Mouse (Mus musculus): ENCODE measurements around the gene Trio. TPM values are rescaled to one million over a fixed set of nuclear protein-coding genes. Genes with fewer than 3 reads are reported as not detected.
A peak's percentile ranks its signal among the peaks of the same experiment; 100 is the strongest.

Trio gene
- polyA plus RNA-seq, 1 experiment from 2014 or later, result 45.4 TPM

DNA sequence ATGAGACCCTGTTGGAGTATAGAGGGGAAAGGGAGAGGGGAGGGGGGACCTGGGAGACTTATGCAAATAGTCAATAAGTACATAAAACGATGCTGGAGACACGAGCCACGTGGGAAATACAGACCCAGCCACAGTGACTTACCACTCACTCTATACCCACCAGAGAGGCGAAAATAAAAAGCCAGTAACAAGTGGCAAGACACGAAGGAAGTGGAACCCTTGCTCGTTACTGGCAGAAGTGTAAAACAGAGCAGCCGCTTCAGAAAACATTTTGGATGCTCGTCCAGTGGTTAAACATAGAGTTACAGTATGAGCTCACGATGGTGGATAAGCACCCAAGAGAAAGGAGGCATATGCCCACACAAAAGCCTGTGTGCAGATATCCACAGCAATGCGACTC is 9.0 kb upstream of the Trio start:
- H3K27ac ChIP-seq (replicated peaks; ENCODE audit: low read depth, low read length), result no peak overlapping the region
- 81% methylated on average over 10 of the region's 10 CpGs for WGBS
- no peaks in the 10 kb centered on the region for H3K36me3 ChIP-seq (replicated peaks; ENCODE audit: control insufficient read depth, insufficient read depth, low read depth, low read length)
- H3K4me2 ChIP-seq (ENCODE audit: low read depth, low read length), result no peak overlapping the region
- no peak for ATAC-seq (replicated peaks; ENCODE audit: insufficient number of reproducible peaks, low FRiP score, low TSS enrichment, low read depth)
- H3K4me3 ChIP-seq (ENCODE audit: low read depth, low read length), result no peak overlapping the region
- DNase-seq (ENCODE audit: low spot score), result no peak
- H3K9me3 ChIP-seq (replicated peaks; ENCODE audit: control insufficient read depth, low read length), result no peaks in the 10 kb centered on the region
- H3K9ac ChIP-seq (replicated peaks; ENCODE audit: low read length), result no peak overlapping the region
- no peaks in the 10 kb centered on the region for H3K4me1 ChIP-seq (ENCODE audit: control insufficient read depth, insufficient read depth, low read length)
- no peaks in the 10 kb centered on the region for H3K27me3 ChIP-seq (ENCODE audit: control insufficient read depth, insufficient read depth, low read length)

DNA sequence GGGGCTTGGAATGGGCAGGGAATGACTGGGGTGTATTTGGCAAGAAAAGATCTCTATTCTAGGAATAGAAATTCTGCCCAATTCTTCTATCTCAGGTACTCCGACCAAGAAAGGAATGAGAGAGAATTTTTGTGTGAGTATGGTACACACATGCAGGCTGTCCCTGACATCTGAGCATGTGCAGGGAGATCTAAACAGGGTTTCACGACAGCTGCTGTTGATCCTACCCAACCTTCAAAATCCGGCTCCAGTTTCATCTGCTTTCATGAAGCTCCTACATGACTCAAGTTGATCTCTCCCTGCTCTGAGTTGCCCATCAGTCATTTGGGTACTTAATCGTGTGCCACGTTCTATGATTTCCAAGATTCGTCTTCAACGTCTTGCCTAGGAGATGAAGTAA is 3.7 kb upstream of the Trio start:
- ATAC-seq (replicated peaks; ENCODE audit: insufficient number of reproducible peaks, low FRiP score, low TSS enrichment, low read depth), result no peak
- H3K9ac ChIP-seq (replicated peaks; ENCODE audit: low read length), result no peak overlapping the region
- H3K4me2 ChIP-seq (ENCODE audit: low read depth, low read length), result no peak overlapping the region
- no peaks in the 10 kb centered on the region for H3K36me3 ChIP-seq (replicated peaks; ENCODE audit: control insufficient read depth, insufficient read depth, low read depth, low read length)
- no peak overlapping the region for H3K4me3 ChIP-seq (ENCODE audit: low read depth, low read length)
- WGBS, result 86% methylated on average over 7 of the region's 7 CpGs
- no peaks in the 10 kb centered on the region for H3K9me3 ChIP-seq (replicated peaks; ENCODE audit: control insufficient read depth, low read length)
- H3K4me1 ChIP-seq (ENCODE audit: control insufficient read depth, insufficient read depth, low read length), result no peaks in the 10 kb centered on the region
- no peaks in the 10 kb centered on the region for H3K27me3 ChIP-seq (ENCODE audit: control insufficient read depth, insufficient read depth, low read length)
- no peak overlapping the region for H3K27ac ChIP-seq (replicated peaks; ENCODE audit: low read depth, low read length)
- no peak for DNase-seq (ENCODE audit: low spot score)

DNA sequence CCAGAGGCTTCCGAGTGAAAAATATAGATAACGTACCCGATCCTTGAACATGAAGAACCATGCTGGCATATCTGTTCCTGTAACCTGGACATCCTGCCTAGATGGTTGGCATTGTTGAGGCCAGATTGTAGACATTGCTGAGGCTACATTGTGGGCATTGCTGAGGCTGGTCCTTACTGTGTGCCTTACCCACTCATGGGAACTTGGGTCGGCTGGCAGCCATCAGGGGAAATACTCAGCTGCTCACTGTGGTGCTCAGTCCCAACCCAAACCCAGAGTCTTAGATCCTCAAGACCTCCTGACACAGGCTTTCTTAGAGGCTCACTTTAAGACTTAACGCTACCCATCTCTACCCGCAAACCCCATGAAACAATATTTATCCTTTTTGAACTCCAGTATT is 2.9 kb upstream of the Trio start:
- 95% methylated on average over 6 of the region's 6 CpGs for WGBS
- Histone ChIP-seq H3K27me3 (ENCODE audit: control insufficient read depth, insufficient read depth, low read length) (no peaks in the 10 kb centered on the region), H3K4me3 (ENCODE audit: low read depth, low read length) (no peak overlapping the region), H3K9ac (replicated peaks; ENCODE audit: low read length) (no peak overlapping the region), H3K36me3 (replicated peaks; ENCODE audit: control insufficient read depth, insufficient read depth, low read depth, low read length) (no peaks in the 10 kb centered on the region), H3K9me3 (replicated peaks; ENCODE audit: control insufficient read depth, low read length) (no peaks in the 10 kb centered on the region), H3K4me1 (ENCODE audit: control insufficient read depth, insufficient read depth, low read length) (no peaks in the 10 kb centered on the region), H3K4me2 (ENCODE audit: low read depth, low read length) (no peak overlapping the region), H3K27ac (replicated peaks; ENCODE audit: low read depth, low read length) (no peak overlapping the region)
- no peak for DNase-seq (ENCODE audit: low spot score)
- no peak for ATAC-seq (replicated peaks; ENCODE audit: insufficient number of reproducible peaks, low FRiP score, low TSS enrichment, low read depth)

DNA sequence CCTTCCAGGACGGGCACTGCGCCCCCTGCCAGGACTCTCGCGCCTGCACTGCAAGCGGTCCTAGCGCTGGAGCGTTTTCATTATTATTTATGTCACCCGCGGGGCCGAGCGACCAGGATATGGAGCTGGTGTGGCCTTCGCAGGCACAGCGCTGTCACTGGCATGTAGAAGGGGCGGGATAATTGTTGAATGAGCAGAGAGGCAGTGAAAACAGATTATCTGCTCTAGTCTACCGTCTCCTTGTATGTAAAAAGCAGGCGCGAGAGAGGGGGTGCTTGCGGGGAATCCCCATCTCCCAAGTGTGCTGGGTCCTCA is 476 bp upstream of the Trio start:
- H3K4me3 ChIP-seq (ENCODE audit: low read depth, low read length), result peak overlapping the region; percentile 95
- H3K36me3 ChIP-seq (replicated peaks; ENCODE audit: control insufficient read depth, insufficient read depth, low read depth, low read length), result no peaks in the 10 kb centered on the region
- DNase-seq (ENCODE audit: low spot score) (no peak), ATAC-seq (replicated peaks; ENCODE audit: insufficient number of reproducible peaks, low FRiP score, low TSS enrichment, low read depth) (no peak)
- H3K4me1 ChIP-seq (ENCODE audit: control insufficient read depth, insufficient read depth, low read length), result no peaks in the 10 kb centered on the region; the same call in 1 of the 2 replicates
- 1% methylated on average over 18 of the region's 18 CpGs for WGBS
- H3K27ac ChIP-seq (replicated peaks; ENCODE audit: low read depth, low read length), result 0 out of 2 replicates have a peak overlapping the region, but pooled peaks have one; percentile 41
- no peaks in the 10 kb centered on the region for H3K9me3 ChIP-seq (replicated peaks; ENCODE audit: control insufficient read depth, low read length)
- H3K9ac ChIP-seq (replicated peaks; ENCODE audit: low read length), result peak overlapping the region; percentile 96
- peak overlapping the region; percentile 52 for H3K4me2 ChIP-seq (ENCODE audit: low read depth, low read length)
- no peaks in the 10 kb centered on the region for H3K27me3 ChIP-seq (ENCODE audit: control insufficient read depth, insufficient read depth, low read length)

DNA sequence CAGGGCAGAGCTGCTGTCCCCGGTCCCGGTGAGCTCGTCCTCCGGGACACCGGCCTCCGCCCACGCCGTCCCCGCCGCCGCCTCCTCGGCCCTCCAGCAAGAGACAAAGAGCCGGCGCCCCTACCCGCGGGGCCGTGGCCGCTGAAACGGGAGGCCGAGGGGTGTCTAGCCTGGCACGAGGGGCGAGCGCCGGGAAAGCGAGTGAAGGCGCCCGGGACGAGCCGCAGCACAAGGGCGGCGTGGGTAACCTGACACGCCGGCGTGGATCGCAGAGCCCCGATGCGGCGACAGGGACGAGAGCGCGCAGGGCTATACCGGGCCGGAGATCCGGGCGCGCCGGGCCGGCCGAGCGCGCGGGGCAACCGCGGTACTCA is 696 bp downstream of the Trio start:
- Histone ChIP-seq H3K9ac (replicated peaks; ENCODE audit: low read length) (peak overlapping the region; percentile 96), H3K4me3 (ENCODE audit: low read depth, low read length) (peak overlapping the region; percentile 95), H3K27me3 (ENCODE audit: control insufficient read depth, insufficient read depth, low read length) (no peaks in the 10 kb centered on the region), H3K9me3 (replicated peaks; ENCODE audit: control insufficient read depth, low read length) (no peaks in the 10 kb centered on the region), H3K27ac (replicated peaks; ENCODE audit: low read depth, low read length) (peak overlapping the region; percentile 95), H3K4me2 (ENCODE audit: low read depth, low read length) (peak overlapping the region; percentile 97), H3K4me1 (ENCODE audit: control insufficient read depth, insufficient read depth, low read length) (no peaks in the 10 kb centered on the region; the same call in 1 of the 2 replicates), H3K36me3 (replicated peaks; ENCODE audit: control insufficient read depth, insufficient read depth, low read depth, low read length) (no peaks in the 10 kb centered on the region)
- DNase-seq (ENCODE audit: low spot score), result peak; percentile 60
- WGBS, result under 1% methylated on average over 46 of the region's 54 CpGs
- peak; percentile 17 for ATAC-seq (replicated peaks; ENCODE audit: insufficient number of reproducible peaks, low FRiP score, low TSS enrichment, low read depth)

DNA sequence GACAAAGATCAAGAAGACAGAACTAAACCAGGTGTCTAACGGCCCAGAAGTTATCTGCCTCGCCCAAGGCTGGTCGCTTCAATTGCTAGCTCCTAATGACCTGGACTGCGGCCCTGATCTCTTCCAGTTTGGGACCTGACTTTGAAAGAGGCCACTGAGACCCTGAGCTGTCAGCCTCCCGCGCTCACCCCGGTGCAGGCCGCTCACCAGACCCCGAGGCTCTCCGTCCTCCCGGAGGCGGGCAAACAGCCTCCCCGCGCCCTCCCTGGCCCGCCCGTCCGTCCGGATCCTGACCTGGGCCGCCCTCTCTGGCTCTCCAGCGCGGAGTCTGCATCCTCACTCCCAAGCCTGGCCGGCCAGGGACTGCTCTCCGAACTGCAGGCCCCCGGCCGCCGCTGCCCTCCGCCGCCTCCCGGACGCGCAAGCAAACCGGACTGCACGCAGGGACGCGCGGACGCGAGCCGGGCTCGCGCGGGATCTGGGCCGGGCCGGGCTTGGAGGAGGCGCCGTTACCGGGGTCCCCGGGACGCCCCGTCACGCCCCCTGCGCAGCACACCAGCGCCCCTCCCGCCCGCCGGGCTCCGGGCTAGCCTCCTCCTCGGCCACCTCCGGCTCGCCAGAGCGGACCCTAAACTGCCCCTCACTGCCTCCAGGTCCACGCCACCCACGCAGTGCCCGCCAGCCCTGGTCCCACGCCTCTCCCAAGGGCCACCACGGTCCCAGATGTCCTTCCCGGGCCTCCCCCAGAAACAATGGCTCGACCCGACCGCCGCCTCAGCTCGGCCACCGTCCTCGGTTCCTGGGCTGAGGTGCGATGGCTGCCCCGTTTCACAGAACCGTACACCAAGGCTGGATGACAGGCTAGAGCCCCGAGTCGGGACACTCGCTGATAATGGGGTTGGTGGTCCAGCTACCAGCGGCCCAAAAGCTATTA is 1.4 kb downstream of the Trio start:
- Histone ChIP-seq H3K9me3 (replicated peaks; ENCODE audit: control insufficient read depth, low read length) (no peaks in the 10 kb centered on the region), H3K27ac (replicated peaks; ENCODE audit: low read depth, low read length) (peak overlapping the region; percentile 95), H3K27me3 (ENCODE audit: control insufficient read depth, insufficient read depth, low read length) (no peaks in the 10 kb centered on the region), H3K4me3 (ENCODE audit: low read depth, low read length) (peak overlapping the region; percentile 95), H3K9ac (replicated peaks; ENCODE audit: low read length) (peak overlapping the region; percentile 96), H3K4me2 (ENCODE audit: low read depth, low read length) (peak overlapping the region; percentile 97), H3K36me3 (replicated peaks; ENCODE audit: control insufficient read depth, insufficient read depth, low read depth, low read length) (no peaks in the 10 kb centered on the region), H3K4me1 (ENCODE audit: control insufficient read depth, insufficient read depth, low read length) (no peaks in the 10 kb centered on the region; the same call in 1 of the 2 replicates)
- DNase-seq (ENCODE audit: low spot score) (peak; percentile 75), ATAC-seq (replicated peaks; ENCODE audit: insufficient number of reproducible peaks, low FRiP score, low TSS enrichment, low read depth) (peak; percentile 68)
- under 1% methylated on average over 76 of the region's 81 CpGs for WGBS

DNA sequence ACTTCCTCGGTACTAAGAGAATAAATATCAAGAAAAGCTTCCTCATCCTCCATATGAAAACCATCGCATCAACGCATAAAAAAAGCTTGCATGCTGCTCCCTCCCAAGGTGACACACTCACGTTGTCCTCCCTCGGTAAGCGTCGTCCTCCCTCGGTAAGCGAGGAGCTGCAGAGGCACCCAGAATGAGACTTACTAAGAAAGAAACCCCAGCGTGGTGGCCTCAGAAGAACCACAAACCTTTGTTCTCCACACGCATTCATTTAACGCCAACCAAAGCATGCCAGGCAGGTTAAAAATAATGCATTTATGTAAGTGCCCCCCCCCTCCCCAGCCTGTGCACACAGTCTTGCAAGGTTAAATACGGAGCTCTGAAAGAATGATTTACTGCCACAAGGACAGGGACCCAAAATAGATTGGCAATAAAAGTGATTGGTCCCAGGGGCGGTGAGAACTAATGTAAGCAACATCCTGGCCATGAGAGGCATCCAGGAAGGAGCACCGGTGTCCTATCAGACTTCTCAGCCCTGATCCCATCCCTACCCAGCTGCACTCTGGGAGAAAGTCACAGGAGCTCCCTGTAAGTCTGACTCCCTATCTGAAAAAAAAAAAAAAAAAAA is 3.9 kb downstream of the Trio start:
- 0 out of 2 replicates have a peak overlapping the region, but pooled peaks have one; percentile 3 for H3K4me2 ChIP-seq (ENCODE audit: low read depth, low read length)

More for the DNA sequence above, 3.9 kb downstream of the Trio start:
- Histone ChIP-seq H3K4me3 (ENCODE audit: low read depth, low read length) (no peak overlapping the region), H3K9me3 (replicated peaks; ENCODE audit: control insufficient read depth, low read length) (no peaks in the 10 kb centered on the region), H3K9ac (replicated peaks; ENCODE audit: low read length) (no peak overlapping the region), H3K36me3 (replicated peaks; ENCODE audit: control insufficient read depth, insufficient read depth, low read depth, low read length) (no peaks in the 10 kb centered on the region), H3K27me3 (ENCODE audit: control insufficient read depth, insufficient read depth, low read length) (no peaks in the 10 kb centered on the region), H3K27ac (replicated peaks; ENCODE audit: low read depth, low read length) (no peak overlapping the region), H3K4me1 (ENCODE audit: control insufficient read depth, insufficient read depth, low read length) (no peaks in the 10 kb centered on the region; the same call in 1 of the 2 replicates)
- DNase-seq (ENCODE audit: low spot score) (no peak), ATAC-seq (replicated peaks; ENCODE audit: insufficient number of reproducible peaks, low FRiP score, low TSS enrichment, low read depth) (no peak)
- 19% methylated on average over 15 of the region's 15 CpGs for WGBS
